Mouse (Mus musculus) liver, postnatal 0 days (tissue): ENCODE results near the gene Strn.

Source experiments
- CTCF ChIP-seq: sonication (generic); IDR thresholded peaks from 2 replicates; pipeline ENCODE4 v1.5.1; 2016; ENCODE audit warnings: antibody characterized with exemption, low read depth
- EP300 ChIP-seq: IDR thresholded peaks from 2 replicates; pipeline ENCODE4 v1.6.1; 2016; ENCODE audit warnings: antibody characterized with exemption, low read depth, mild to moderate bottlenecking

GRCm38 (mm10) chr17:78615096-78615495, 121.9 kb downstream of the Strn start:
- TF ChIP-seq CTCF (no peak), EP300 (no peak)
